Mouse (Mus musculus): ENCODE measurements around the gene Rere.

Gene Rere

GRCm38 (mm10) chr4:150286980-150287379, 5.5 kb downstream of the Rere start:
- DNase-seq: peak; percentile 55

- peak; percentile 57 for DNase-seq
Observed at GRCm38 (mm10) chr4:150287463-150287862, 6.0 kb downstream of the Rere start.

- peak; percentile 78 for DNase-seq
Observed at GRCm38 (mm10) chr4:150291900-150292299, 10.5 kb downstream of the Rere start.

GRCm38 (mm10) chr4:150294870-150295269, 13.4 kb downstream of the Rere start:
- peak; percentile 72 for DNase-seq

- DNase-seq: peak; percentile 83
Observed at GRCm38 (mm10) chr4:150295966-150296365, 14.5 kb downstream of the Rere start.

GRCm38 (mm10) chr4:150302726-150303125, 21.3 kb downstream of the Rere start:
- peak; percentile 77 for DNase-seq

- peak; percentile 80 for DNase-seq
Observed at GRCm38 (mm10) chr4:150306701-150307100, 25.3 kb downstream of the Rere start.

- peak; percentile 90 for DNase-seq
Observed at GRCm38 (mm10) chr4:150307226-150307625, 25.8 kb downstream of the Rere start.

- DNase-seq: peak; percentile 74
Observed at GRCm38 (mm10) chr4:150311431-150311830, 30.0 kb downstream of the Rere start.

- DNase-seq: no peak
Observed at GRCm38 (mm10) chr4:150312646-150313045, 31.2 kb downstream of the Rere start.

- peak; percentile 83 for DNase-seq
Observed at GRCm38 (mm10) chr4:150315301-150315700, 33.9 kb downstream of the Rere start.

GRCm38 (mm10) chr4:150316546-150316945, 35.1 kb downstream of the Rere start:
- peak; percentile 64 for DNase-seq

- DNase-seq: peak; percentile 59
Observed at GRCm38 (mm10) chr4:150325046-150325801, 43.8 kb downstream of the Rere start.

- DNase-seq: no peak
Observed at GRCm38 (mm10) chr4:150326005-150326404, 44.6 kb downstream of the Rere start.

- DNase-seq: no peak
Observed at GRCm38 (mm10) chr4:150327476-150327875, 46.0 kb downstream of the Rere start.

- peak; percentile 28 for DNase-seq
Observed at GRCm38 (mm10) chr4:150333927-150334682, 52.7 kb downstream of the Rere start.

- DNase-seq: no peak
Observed at GRCm38 (mm10) chr4:150337260-150337659, 55.8 kb downstream of the Rere start.

GRCm38 (mm10) chr4:150338906-150339650, 57.6 kb downstream of the Rere start:
- peak; percentile 89 for DNase-seq

GRCm38 (mm10) chr4:150340796-150341525, 59.5 kb downstream of the Rere start:
- peak; percentile 78 for DNase-seq

- DNase-seq: peak; percentile 27
Observed at GRCm38 (mm10) chr4:150344526-150344925, 63.1 kb downstream of the Rere start.

- DNase-seq: peak; percentile 80
Observed at GRCm38 (mm10) chr4:150346651-150347386, 65.4 kb downstream of the Rere start.

GRCm38 (mm10) chr4:150347387-150347672, 65.9 kb downstream of the Rere start:
- DNase-seq: no peak
